Mouse (Mus musculus): ENCODE measurements at regions not wholly inside any gene's neighbourhood (a gene's known extent, or its start where the extent isn't known, plus 50 kb on each side); places are given as distances from the start of the nearest gene placed in this dataset.
"Not testable (repeated sequence)": the region's sequence is repeated elsewhere in the genome, so short reads cannot be mapped to it uniquely, and the experiment has no call there.

DNA sequence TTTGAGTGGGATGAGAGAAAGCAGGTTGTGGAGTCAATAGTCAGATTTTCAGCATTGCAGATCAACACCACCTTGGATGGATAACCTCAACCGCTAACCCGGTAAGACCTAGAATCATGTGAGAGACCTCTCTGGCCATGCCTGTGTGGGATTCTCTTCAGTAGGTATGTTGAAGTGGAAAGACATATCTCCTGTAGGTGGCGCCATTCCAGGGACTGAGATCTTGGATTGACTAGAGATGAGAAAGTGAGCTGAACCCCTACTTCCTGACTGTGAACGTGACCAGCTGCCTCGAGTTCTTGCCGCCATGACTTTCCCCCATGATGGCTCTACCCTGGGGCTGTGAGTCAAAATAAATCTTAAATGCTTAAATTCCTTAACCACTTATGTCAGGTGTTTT lies 102.7 kb downstream of the Eva1a start:
- no peak for ATAC-seq (ENCODE audit: low TSS enrichment)

DNA sequence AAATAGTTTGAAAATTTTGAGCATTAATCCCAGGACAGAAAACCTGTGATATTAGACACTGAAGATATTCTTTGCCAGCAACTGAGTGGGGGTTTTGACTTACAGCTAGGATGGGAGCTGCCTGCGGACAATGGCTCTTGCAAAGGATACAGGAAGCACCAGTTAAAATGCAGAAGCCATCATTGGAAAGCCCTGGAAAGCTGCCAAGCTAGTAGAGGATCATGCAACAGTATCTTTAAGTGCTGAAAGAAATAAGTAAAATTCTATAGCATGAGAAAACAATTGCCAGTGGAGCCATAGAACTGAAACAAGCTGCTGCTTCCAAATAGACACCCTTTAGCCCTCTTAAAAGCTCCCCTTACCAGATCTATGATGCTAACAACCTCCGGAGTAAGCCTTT lies 109.2 kb downstream of the Eva1a start:
- no peak for ATAC-seq (ENCODE audit: low TSS enrichment)

DNA sequence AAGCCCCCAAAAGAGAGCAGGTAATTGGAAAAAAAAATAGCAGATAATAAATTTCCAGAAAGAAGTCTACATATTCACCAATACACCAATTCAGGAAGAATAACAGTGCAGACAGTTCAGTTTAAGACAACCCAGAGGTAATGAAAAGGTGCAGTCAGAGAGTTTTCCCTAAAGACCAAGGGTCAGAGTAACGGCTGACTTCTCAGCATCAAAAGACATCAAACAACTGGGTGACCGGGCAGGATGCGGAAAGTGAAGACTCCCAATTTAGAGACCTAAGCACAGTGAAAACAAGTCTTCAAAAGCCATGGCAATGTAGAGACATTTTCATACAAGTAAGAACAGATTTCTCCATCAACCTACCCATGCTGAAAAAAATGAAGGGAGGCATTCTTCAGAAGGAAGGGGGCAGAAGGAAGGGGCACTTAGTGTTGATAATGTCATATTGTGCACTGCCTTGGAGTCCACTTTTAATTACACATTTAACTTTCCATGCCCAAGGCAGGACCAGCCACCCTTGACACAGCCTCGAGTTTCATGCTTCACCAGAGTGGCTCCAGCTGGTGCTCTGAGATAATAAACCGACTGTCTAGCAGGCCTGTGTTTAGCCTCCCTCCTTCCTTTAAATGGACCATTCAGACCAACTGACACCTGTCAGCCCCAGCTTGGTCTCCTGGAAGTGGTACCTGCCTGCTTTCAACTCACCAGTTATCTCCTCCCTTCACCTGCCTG lies 129.7 kb downstream of the Eva1a start:
- no peak for ATAC-seq (ENCODE audit: low TSS enrichment)

DNA sequence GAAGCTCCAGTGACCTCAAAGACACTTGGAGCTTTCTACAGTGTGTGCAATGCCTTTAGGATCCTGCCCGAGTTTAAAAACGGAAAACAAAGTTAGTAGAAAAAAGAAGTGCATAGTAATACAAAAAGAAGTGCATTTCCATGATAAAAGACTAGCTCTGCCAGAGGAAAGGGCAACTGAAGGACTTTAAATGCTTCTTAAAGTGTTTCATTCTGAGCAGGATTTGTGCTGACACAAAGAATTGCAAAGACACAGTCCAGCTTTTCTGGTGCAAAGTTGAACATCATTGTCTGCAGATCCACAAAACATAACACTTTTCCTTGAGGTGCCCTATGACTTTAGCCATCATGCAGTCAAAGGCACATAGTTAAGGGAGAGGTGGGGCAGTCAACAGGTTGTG lies 134.1 kb downstream of the Eva1a start:
- no peak for ATAC-seq (ENCODE audit: low TSS enrichment)

DNA sequence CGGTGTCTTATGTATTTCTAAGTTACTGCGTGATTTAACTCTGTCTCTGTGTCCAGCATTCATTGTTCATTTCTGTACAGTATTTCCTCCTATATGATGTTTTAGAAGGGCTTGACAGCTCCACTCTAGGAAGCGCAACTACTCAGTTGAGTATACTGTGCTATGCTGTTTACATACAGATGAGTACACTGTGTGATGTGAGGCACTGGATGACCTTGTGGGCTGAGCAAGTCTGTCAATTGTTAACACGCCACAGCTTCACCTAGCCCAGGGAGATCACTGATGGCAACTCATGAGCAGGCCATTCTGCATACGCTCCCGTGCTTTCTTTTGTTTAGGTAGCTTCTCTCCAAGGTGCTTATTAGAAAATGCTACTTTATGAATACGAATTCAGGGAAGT lies 159.3 kb downstream of the Eva1a start:
- no peak for ATAC-seq (ENCODE audit: low TSS enrichment)

DNA sequence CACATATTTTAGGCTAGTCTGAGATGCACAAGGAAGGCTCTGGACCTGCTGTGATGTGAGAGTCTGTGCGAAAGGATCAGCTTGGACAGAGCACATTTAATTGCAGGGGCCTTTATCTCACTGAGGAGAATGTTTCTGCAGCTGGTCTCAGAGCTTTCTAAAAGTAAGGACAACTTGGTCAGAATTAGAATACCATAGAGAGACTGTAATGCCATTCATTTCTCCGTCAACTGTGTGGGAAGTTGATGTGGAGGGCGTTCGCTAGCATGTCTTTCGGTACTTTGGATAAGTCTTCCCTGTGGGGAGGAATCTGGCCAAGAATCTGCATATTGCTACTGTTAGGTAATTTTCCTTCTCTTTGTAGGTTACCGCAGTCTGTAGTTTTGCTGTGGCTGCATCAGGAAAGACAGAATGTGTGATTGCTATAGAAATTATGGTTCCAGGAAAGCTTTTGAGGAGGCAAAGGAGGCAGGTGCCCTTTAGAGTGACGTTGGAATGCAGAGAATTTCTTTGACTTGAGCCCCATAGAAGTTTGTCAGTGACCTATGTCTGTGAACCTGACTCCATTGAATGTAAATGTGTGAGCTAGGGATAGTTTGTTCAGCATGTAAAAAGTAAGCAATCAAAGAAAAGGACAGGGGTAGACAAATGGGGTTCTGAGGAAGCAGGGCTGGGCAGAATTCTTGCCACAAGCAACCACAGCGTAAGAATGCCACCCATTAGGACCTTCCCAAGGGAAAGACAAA lies 164.2 kb downstream of the Eva1a start:
- peak; percentile 91 for ATAC-seq (ENCODE audit: low TSS enrichment)

DNA sequence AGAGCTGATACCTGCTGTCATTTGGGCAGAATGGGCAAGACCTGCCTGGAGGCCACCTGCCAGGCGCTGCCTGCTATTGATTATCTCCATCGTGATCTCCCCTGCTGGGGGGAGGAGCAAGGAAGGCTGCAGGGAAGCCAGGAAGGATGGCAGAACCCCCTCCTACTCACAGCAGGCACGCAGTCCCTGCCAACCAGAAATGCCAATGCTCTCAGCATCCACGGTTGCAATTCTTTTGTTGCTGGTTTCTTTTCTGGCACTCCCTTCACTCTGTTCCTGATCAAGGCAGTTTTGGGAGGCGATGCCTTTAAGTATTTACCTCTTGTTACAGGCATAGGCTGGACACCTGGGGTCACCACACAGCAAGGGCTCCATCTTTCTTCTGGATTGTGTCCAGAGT lies 164.3 kb upstream of the Tacr1 start:
- ATAC-seq (ENCODE audit: low TSS enrichment), result peak; percentile 59

DNA sequence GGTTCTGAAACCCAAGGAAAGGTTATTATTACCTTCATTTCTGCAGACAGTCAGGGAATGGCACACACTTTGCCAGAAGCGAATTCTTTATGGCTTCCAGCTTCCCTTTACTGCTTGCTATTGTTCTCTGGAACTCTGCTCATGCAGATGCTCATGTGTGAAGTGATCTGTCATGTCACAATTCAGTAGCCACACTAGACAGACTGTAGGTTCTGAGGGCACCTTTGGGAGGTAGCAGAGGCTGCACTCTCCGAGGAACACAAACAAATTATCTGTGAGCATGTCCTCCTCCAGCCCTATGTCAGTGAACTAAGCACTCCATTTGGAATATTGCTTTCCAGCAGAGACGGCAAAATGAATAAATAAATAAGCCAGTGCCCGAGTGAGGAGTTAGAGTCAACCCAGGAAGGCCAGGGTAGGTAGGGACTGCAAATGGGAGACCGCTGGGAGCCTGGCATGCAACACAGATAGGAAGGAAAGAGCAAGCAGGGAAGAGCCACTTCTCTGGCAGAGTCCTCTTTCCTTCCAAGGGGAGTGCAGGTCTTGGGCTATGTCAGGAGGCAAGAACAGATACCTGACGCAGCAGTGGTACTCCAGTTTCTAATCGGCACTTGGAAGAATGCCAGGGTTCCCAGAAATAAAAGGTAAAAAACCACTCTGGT lies 161.4 kb upstream of the Tacr1 start:
- no peak for ATAC-seq (ENCODE audit: low TSS enrichment)

DNA sequence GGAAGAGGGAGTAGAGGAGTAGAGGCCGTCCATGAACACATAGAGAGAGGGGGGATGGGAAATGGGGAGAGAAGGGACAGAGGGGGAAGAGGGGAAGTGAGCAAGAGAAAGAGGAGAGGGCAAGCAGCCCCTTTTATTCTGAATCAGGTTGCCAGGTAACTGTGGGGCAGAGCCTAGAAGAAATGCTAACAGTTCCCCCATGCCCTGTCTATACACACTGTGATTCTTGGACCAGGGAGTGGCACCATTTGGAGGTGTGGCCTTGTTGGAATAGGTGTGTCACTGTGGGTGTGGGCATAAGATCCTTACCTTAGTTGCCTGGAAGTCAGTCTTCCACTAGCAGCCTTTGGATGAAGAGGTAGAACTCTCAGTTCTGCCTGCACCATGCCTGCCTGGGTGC lies 154.5 kb upstream of the Tacr1 start:
- not testable (repeated sequence) for ATAC-seq (ENCODE audit: low TSS enrichment)

DNA sequence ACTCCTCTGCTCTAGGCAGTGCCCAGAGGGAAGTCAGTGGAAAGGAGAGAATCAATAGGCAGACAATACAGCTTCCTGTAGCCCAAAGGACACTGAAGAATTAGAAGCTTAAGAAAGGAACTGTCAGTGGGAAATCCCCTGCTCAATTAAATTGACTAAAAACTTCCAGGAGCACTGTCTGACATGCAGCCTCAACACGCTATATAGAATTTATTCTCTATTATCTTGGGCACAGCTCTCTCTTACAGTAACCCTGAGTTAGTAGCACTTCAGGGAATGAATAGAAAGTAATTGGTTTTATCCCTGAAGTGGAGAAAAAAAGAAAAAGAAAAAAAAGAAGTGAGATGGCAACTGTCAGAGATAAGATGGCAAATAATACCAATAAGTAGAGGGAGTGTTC lies 117.6 kb upstream of the Tacr1 start:
- no peak for ATAC-seq (ENCODE audit: low TSS enrichment)

DNA sequence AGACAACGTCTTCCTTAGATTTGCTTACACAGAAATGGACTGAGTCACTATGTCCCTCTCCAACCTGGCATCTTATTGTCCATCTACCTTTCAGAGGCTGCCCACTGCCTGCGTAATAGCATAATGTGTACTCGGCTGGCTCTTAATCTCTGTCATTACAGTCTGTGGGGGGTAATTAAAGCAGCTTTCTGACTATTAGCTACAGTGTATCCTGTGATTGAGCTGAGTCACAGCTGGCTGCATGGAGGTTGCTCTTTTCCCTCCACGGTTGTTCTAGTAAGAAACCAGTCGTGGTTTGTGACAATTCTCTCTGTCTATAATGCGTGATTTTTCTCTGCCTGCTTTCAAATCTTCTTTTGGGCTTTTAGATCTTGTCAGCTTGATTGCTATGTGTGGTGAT lies 116.9 kb upstream of the Tacr1 start:
- no peak for ATAC-seq (ENCODE audit: low TSS enrichment)

DNA sequence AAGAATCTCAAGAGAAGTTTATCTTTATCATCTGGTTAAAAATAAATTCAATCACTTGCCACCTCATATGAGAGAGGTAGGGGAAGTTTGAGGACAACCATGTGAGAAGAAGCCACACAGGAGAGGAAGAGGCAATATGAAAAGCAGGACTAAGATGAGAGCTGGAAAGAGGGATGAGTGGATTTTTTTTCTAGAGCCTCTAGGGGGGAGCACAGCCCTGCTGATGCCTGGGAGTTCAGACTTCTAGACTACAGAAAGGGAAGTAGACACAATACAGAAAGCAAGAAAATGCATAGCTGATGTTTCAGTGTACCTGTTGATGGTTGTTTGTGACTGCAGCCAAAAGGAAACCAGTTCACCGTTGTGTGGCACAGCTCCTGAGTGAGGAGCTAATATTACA lies 108.6 kb upstream of the Tacr1 start:
- ATAC-seq (ENCODE audit: low TSS enrichment), result no peak

DNA sequence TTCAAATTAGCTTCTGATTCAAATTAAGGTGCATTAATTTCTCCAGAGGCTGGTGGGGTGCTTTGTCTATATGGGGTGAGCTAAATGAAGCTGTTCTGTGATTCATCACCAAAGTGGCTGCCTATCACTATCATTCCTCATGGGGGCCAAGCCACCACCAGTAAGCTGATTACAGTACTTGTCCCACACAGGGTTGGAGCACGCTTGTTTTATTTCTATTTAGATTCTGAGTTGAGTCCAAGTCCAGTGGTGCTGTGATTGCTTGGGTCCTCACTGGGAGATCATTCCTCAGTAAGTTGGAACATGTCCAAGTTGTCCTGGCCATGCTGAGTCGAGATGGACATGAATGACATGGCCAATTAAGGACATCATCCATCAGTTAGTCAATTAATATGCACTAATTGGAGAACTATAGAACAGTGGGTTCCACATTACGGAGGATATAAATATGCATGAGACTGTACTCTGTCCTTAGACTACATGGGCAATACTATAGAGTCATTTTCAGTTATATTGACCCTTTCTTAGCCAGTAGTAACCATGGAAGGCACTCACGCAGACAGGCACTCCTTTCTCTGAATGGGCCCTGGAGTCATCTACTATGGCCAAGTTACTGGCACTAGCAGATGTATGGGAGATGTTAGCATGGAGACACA lies 105.3 kb upstream of the Tacr1 start:
- no peak for ATAC-seq (ENCODE audit: low TSS enrichment)

DNA sequence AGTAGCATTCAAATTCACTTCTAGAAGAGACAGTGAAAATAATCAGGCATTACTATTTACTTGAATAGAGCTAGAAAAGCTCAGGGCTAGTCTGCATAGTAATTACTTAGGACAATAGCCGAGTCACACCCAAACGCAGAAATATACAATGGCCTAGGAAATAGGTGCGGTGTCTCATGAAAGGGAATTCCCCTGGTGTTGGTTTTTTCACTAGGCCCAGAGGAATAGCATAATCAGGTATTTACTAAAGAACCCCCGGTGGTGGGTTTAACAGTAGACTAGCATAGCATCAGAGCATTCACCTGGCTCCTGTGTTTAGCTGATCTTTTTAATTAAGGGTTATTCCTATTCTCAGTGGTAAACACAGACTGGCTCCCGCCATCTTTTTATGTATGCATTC lies 99.9 kb upstream of the Tacr1 start:
- ATAC-seq (ENCODE audit: low TSS enrichment), result not testable (repeated sequence)

DNA sequence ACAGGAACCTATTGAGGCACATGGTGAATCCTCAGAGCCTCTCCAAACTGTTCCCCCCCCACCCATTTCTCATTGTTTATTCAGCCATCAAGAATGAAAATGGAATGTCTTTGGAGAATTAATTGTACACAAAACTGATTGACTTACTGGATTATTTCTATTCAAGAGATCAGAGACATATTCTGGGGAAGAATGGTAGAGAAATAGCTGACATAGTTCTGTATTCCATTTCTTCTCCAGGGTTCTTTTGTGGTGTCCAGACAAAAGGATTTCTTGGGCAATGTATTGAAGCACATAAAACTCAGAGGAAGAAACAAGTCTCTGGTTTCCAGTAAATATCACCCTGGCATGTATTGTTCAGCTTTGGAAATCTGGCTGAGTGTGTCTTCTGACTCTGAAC lies 88.4 kb upstream of the Tacr1 start:
- no peak for ATAC-seq (ENCODE audit: low TSS enrichment)

Measured in frontal cortex, adult (tissue).